Mouse (Mus musculus) heart, postnatal 0 days (tissue): ENCODE data around the gene Dedd.

Source experiments
- CTCF ChIP-seq: IDR thresholded peaks from 2 replicates; pipeline ENCODE4 v1.5.1; 2016; ENCODE audit warnings: antibody characterized with exemption, control low read depth, low read depth
- EP300 ChIP-seq: IDR thresholded peaks from 2 replicates; pipeline ENCODE4 v1.6.1; 2016; ENCODE audit warnings: antibody characterized with exemption, low read depth

DNA sequence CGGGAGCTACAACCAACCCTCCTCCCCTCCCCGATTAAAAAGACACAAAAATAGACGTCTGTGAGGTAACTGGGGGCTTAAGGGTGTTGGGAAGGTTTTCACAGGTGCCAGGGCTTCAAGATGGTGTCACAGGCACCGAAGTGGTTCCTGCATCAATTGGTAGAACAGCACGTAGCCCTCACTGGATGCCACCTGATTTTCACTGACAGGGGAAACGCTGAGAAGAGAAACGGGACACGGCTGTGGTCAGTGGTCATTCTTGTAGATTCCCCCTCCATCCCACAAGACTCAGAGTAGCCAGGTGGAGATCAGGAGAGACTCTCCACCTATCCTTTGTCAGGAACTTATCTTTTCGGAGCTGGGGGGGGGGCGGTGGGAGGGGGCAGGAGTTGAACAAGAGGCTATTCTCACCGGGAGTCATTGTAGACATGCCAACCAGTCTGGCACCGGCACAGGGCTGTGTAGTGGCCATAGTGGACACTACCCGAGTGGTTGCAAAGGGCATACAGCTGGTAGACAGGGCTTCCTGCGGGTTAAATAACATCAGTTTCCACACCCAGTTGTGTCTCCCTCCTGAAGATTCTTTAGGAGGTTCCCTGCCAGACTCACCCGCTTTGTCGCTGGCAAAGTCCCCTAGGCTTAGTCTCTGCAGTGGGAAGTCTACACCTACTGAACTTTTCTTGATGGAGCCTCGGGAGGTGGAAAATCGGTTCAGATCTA, 46.7 kb upstream of the Dedd start:
- no peak for TF ChIP-seq CTCF
- TF ChIP-seq EP300: no peak
